Mouse (Mus musculus): ENCODE measurements around the gene Lrmda.

DNA sequence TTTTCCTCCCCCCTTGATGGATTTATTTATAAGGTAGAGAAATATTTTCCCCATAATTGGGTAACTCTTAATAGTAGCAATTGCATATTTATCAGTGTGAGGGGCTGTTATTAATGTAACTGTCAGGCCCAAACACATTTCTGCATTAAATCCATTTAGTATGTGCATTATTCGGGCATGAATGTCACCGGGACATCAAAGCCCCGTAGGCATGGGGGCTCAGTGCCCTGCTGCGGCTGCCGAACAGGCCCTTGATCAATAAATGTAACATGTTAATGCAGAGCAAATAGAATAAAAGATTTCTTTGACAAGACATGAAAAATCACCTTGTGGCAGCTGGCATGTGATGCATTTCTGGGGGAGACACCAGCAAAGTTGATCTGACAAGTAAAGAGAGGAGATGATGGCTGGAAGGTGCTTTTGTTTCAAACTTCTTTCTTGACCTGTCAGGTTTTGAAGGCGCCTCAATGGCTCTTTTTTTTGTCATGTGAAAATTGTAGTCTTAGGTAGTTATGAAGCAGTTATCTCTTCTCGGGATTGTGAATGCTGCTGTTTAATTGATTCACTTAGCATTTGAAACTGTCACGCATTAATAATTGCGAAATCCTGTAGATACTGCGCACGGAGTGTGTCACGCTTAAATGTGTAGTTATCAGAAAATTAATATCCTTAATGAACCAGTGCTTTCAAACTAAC is 17.4 kb downstream of the Lrmda start:
- TF ChIP-seq POLR2A (IDR thresholded peaks at IDR 0.05; ENCODE audit: low read depth, low read length), result no peak
- TF ChIP-seq CTCF (IDR thresholded peaks at IDR 0.05; ENCODE audit: extremely low read depth, insufficient read length, insufficient replicate concordance, low read depth, low read length), result no peak
